Mouse (Mus musculus): ENCODE measurements at regions not wholly inside any gene's neighbourhood (a gene's known extent, or its start where the extent isn't known, plus 50 kb on each side); places are given as distances from the start of the nearest gene placed in this dataset.

- TF ChIP-seq GATA1 (IDR thresholded peaks at IDR 0.05; ENCODE audit: low read length) (no peak), TAL1 (IDR thresholded peaks at IDR 0.05; ENCODE audit: low read length) (no peak)
Observed at GRCm38 (mm10) chr3:58203806-58204205, 210.7 kb upstream of the Tsc22d2 start.

Data from erythroblast, embryonic 14.5 days (primary cell).